Mouse (Mus musculus) hindbrain, embryonic 16.5 days (tissue): ENCODE measurements around the gene Pex12. TPM values are rescaled to one million over a fixed set of nuclear protein-coding genes. Genes with fewer than 3 reads are reported as not detected.

Experiments
- polyA plus RNA-seq: library from polyadenylated mRNA; unstranded; fragments of >200 nt; fragmentation: Nextera tagmentation; extraction: Ambion mirVana; gene quantifications from 2 replicates; pipeline ENCODE4 v1.2.1, GENCODE M21; 2015

Gene Pex12
- polyA plus RNA-seq, 1 experiment from 2014 or later = 15.0 TPM

Other genes starting within 250 kb of the Pex12 start
- 1.3 TPM in 2 replicates for gene Slfn2, start 237.5 kb downstream of the Pex12 start, polyA plus RNA-seq
- gene Slfn1, start 185.7 kb downstream of the Pex12 start, polyA plus RNA-seq = 0.08 TPM in 1 of 2 replicates, not detected in the other
- gene Slfn4, start 127.4 kb downstream of the Pex12 start, polyA plus RNA-seq = not detected in 2 replicates
- 0.18 and 0.52 TPM in 2 replicates for gene Slfn3, start 111.3 kb downstream of the Pex12 start, polyA plus RNA-seq
- gene Slfn14, start 15.9 kb downstream of the Pex12 start, polyA plus RNA-seq = 0.10 TPM in 1 of 2 replicates, not detected in the other
- 113 and 131 TPM in 2 replicates for gene Ap2b1, start 3.6 kb downstream of the Pex12 start, polyA plus RNA-seq
- gene Rasl10b, start 106.6 kb upstream of the Pex12 start, polyA plus RNA-seq = 15.1 and 32.7 TPM in 2 replicates
- 0.92 and 1.2 TPM in 2 replicates for gene Gas2l2, start 126.9 kb upstream of the Pex12 start, polyA plus RNA-seq
- gene 1700020L24Rik, start 135.1 kb upstream of the Pex12 start, polyA plus RNA-seq = 0.50 and 0.56 TPM in 2 replicates
- 3.2 and 3.4 TPM in 2 replicates for gene Mmp28, start 160.5 kb upstream of the Pex12 start, polyA plus RNA-seq
- 7.3 and 9.4 TPM in 2 replicates for gene Taf15, start 170.5 kb upstream of the Pex12 start, polyA plus RNA-seq
- not detected in 2 replicates for gene Heatr9, start 219.6 kb upstream of the Pex12 start, polyA plus RNA-seq
- 0.33 TPM in 1 of 2 replicates, not detected in the other for gene Ccl5, start 227.9 kb upstream of the Pex12 start, polyA plus RNA-seq